Mouse (Mus musculus) thymus, adult 2 months (tissue): ENCODE measurements around the gene Lin28a. TPM values are rescaled to one million over a fixed set of nuclear protein-coding genes. Genes with fewer than 3 reads are reported as not detected.

ENCODE experiments used
- DNase-seq: peaks from one replicate; pipeline ENCODE4 v3.0.0; 2021
- H3K27ac ChIP-seq: fragments of 200-500 bp; 2 replicates; pipeline ENCODE4 v1.5.1; 2012; ENCODE audit warnings: low read length, control low read depth; ENCODE audit not compliant: control insufficient read depth, insufficient read depth
- H3K27me3 ChIP-seq: fragments of 200-500 bp; 2 replicates; pipeline ENCODE4 v1.6.1; 2012; ENCODE audit warnings: mild to moderate bottlenecking, low read length, moderate library complexity, mixed read lengths; ENCODE audit not compliant: control insufficient read depth, insufficient read depth
- H3K36me3 ChIP-seq: fragments of 200-500 bp; 2 replicates; pipeline ENCODE4 v1.6.1; 2012; ENCODE audit warnings: mild to moderate bottlenecking, low read length, moderate library complexity; ENCODE audit not compliant: control insufficient read depth, insufficient read depth
- H3K4me1 ChIP-seq: fragments of 200-500 bp; replicated peaks from 2 replicates; pipeline ENCODE4 v1.6.1; 2012; ENCODE audit warnings: low read length; ENCODE audit not compliant: control insufficient read depth, insufficient read depth
- H3K4me3 ChIP-seq: fragments of 200-500 bp; 2 replicates; pipeline ENCODE4 v1.5.1; 2012; ENCODE audit warnings: mild to moderate bottlenecking, low read length, control low read depth, moderate library complexity; ENCODE audit not compliant: control insufficient read depth, insufficient read depth
- CTCF ChIP-seq: fragments of 200-500 bp; IDR thresholded peaks from 2 replicates; pipeline ENCODE4 v1.5.1; 2012; ENCODE audit warnings: mild to moderate bottlenecking, control low read depth, low read length, moderate library complexity, borderline replicate concordance; ENCODE audit not compliant: control insufficient read depth, poor library complexity, insufficient read depth; ENCODE audit errors: extremely low read depth
- POLR2A ChIP-seq: fragments of 200-500 bp; IDR thresholded peaks from 2 replicates; pipeline ENCODE4 v1.6.1; 2012; ENCODE audit warnings: mild to moderate bottlenecking, low read length, control low read depth, moderate library complexity; ENCODE audit not compliant: control insufficient read depth, poor library complexity, insufficient read depth; ENCODE audit errors: extremely low read depth
- WGBS: fragments of 180-500 bp; shearing (Covaris S2); methylation state at CpG from one replicate; pipeline ENCODE4 v1.1.7; 2018; 5-methylcytosine and 5-hydroxymethylcytosine counted together
- polyA plus RNA-seq: library from polyadenylated mRNA; depleted of rRNA; stranded (reverse); fragments of >200 nt; gene quantifications from 2 replicates; pipeline ENCODE4 v1.2.3, GENCODE M21; 2012

The Lin28a gene
- polyA plus RNA-seq, 1 experiment = 0.03 TPM

DNA sequence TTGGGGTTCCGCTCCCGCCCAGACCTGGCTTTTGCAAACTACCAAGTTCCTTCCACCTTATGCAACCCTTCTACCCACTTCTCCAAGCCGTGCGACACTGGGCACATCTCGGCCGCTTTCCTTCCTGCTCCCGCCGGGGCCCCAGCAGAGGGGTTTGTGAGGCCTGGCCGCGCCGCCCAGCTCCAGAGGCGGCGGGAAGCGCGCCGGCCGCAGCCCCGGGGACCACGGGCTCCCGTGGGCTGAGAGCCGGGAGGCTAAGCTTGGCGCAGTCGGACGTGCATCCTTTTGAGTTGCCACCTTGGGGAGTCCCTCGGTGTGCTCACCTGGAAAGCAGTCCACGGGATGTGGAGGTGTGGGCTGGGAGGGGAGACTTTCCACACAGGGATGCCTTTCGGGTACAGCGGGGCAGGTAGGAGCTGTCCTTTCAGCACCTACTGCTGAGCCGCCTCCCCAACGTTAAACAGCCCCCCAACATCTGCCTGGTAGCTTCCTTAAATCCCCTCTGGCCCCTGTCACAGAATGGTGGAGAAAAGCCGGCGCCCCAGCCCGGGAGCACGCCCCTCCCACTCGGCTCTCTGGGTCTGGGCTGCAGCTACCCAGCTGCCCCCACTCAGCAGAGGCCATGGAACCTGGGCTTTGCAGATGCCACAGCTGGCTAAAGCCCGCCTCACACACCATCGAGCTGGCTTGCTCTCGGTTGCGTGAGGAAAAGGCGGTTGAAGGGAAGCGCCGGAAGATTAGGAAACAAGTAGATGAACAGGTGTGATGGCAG is 50.3 kb downstream of the Lin28a start, which contains the start of gene Hmgn2:
Hmgn2 (minus strand) TSS at position 501 of the 772 bp plus-strand sequence.
- H3K27me3 ChIP-seq = no peaks in the 10 kb centered on the region
- H3K4me1 ChIP-seq = peaks cover 13% of the 10 kb centered on the region
- peaks cover 22% of the 10 kb centered on the region for H3K36me3 ChIP-seq
- peak; percentile 55 for DNase-seq
- WGBS = under 1% methylated on average over 42 of the region's 42 CpGs
- no peak for TF ChIP-seq POLR2A
- no peak; the same call in 1 of the 2 replicates for TF ChIP-seq CTCF
- H3K4me3 ChIP-seq = peak within 1 kb of the TSS; percentile 76
- H3K27ac ChIP-seq = peak within 1 kb of the TSS; percentile 60

DNA sequence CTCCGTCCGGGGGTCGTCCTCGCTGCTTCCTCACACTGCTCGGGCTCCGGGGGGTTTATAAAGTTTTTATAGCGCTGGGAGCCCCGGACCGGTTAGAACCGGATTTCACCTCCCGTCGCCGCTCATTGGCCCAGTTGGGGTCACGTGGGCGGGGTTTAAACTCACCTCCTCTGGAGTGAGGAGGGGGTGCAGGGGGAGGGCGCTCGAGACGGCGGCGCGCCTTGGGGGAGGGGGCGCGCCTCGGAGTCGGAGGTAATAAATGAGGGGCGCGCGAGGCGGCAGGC is 50.8 kb downstream of the Lin28a start:
- Histone ChIP-seq H3K4me1 (peaks cover 13% of the 10 kb centered on the region), H3K36me3 (peaks cover 27% of the 10 kb centered on the region), H3K27me3 (no peaks in the 10 kb centered on the region), H3K4me3 (peak overlapping the region; percentile 76), H3K27ac (peak overlapping the region; percentile 60)
- peak; percentile 93 for DNase-seq
- TF ChIP-seq POLR2A = peak; percentile 32; the same call in 1 of the 2 replicates
- peak; percentile 12; the same call in 1 of the 2 replicates for TF ChIP-seq CTCF
- under 1% methylated on average over 29 of the region's 29 CpGs for WGBS

- H3K27ac ChIP-seq = peak overlapping the region; percentile 60
- WGBS = under 1% methylated on average over 97 of the region's 101 CpGs
- H3K4me1 ChIP-seq = peaks cover 13% of the 10 kb centered on the region
- peak overlapping the region; percentile 76 for H3K4me3 ChIP-seq
- peak; percentile 98 for DNase-seq
- TF ChIP-seq POLR2A = no peak
- 0 out of 2 replicates have a peak, but pooled peaks have one; percentile 60 for TF ChIP-seq CTCF
- H3K36me3 ChIP-seq = peaks cover 30% of the 10 kb centered on the region
- no peaks in the 10 kb centered on the region for H3K27me3 ChIP-seq
These were observed 51.3 kb downstream of the Lin28a start for GRCm38 (mm10) chr4:133967138-133967865.

GRCm38 (mm10) chr4:133966271-133966940 is 52.2 kb downstream of the Lin28a start:
- Histone ChIP-seq H3K4me1 (peaks cover 13% of the 10 kb centered on the region), H3K4me3 (peak overlapping the region; percentile 59; the same call in 1 of the 2 replicates), H3K36me3 (peaks cover 30% of the 10 kb centered on the region), H3K27me3 (no peaks in the 10 kb centered on the region), H3K27ac (no peak overlapping the region)
- WGBS = 30% methylated on average over 12 of the region's 12 CpGs
- DNase-seq = no peak
- TF ChIP-seq CTCF (no peak), POLR2A (no peak)

GRCm38 (mm10) chr4:133962566-133962965 is 56.1 kb downstream of the Lin28a start:
- TF ChIP-seq POLR2A (no peak), CTCF (no peak)
- H3K27me3 ChIP-seq = no peaks in the 10 kb centered on the region
- no peak for DNase-seq
- WGBS = 95% methylated on average over 7 of the region's 7 CpGs
- H3K27ac ChIP-seq = no peak overlapping the region
- peaks cover 3% of the 10 kb centered on the region for H3K4me1 ChIP-seq
- peaks cover 30% of the 10 kb centered on the region for H3K36me3 ChIP-seq
- H3K4me3 ChIP-seq = no peak overlapping the region

DNA sequence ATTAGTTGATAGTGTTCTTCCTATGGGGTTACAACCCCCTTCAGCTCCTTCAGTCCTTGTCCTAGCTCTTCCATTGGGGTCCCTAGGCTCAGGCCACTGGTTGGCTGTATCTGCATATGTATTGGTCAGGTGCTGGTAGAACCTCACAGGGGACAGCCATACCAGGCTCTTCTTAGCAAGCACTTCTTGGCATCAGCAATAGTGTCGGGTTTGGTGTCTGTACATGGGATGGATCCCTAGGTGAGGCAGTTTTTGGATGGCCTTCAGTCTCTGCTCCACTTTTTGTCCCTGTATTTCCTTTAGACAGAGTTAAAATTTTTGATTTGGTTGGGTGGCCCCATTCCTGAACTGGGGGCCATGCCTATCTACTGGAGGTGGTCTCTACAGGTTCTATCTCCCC is 59.8 kb downstream of the Lin28a start:
- 88% methylated on average over 1 of the region's 1 CpGs for WGBS
- H3K27me3 ChIP-seq = no peaks in the 10 kb centered on the region
- H3K36me3 ChIP-seq = peaks cover 14% of the 10 kb centered on the region
- no peaks in the 10 kb centered on the region for H3K4me1 ChIP-seq
- no peak overlapping the region for H3K4me3 ChIP-seq
- no peak overlapping the region for H3K27ac ChIP-seq
- DNase-seq = no peak
- TF ChIP-seq POLR2A (no peak), CTCF (no peak)
